Mouse (Mus musculus) adrenal gland, adult 8-10 months (tissue): ENCODE results near the gene Ms4a13. TPM values are rescaled to one million over a fixed set of nuclear protein-coding genes. Genes with fewer than 3 reads are reported as not detected.
"Not testable (repeated sequence)": the region's sequence is repeated elsewhere in the genome, so short reads cannot be mapped to it uniquely, and the experiment has no call there.

Source experiments
- DNase-seq: peaks from one replicate; pipeline ENCODE4 v3.0.0; 2022
- total RNA-seq, 4 experiments: library from RNA; stranded (reverse); gene quantifications; 2 replicates each; pipeline ENCODE4 v1.2.4; 2022

The Ms4a13 gene
- total RNA-seq, result not detected

DNA sequence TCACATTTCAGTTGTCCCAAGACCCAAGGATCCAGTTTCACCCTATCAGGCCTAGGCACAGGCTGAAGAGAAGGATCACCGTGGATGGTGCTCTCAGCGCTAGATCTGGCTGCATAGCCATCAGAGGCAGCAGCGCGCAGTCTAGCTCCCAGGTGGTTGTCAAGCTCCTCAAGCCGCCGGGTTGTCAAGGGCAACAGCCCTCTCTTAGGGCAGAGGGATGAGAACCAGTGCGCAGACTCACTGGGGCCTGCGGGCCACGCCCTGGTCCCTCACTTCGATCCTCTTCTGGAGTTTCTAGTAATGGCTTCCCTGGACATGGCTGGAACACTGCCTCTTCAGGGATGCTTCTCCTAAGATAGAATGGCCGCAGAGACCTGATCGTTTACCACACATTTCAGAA lies at the start of gene Ms4a13:
TSS of gene Ms4a13 (minus strand) at position 192 of the 400 bp plus-strand sequence.
- DNase-seq, result no peak

GRCm38 (mm10) chr19:11244230-11244629 lies 47.7 kb upstream of the Ms4a13 start:
- no peak for DNase-seq

GRCm38 (mm10) chr19:11242560-11242959 lies 46.0 kb upstream of the Ms4a13 start:
- DNase-seq, result no peak

DNA sequence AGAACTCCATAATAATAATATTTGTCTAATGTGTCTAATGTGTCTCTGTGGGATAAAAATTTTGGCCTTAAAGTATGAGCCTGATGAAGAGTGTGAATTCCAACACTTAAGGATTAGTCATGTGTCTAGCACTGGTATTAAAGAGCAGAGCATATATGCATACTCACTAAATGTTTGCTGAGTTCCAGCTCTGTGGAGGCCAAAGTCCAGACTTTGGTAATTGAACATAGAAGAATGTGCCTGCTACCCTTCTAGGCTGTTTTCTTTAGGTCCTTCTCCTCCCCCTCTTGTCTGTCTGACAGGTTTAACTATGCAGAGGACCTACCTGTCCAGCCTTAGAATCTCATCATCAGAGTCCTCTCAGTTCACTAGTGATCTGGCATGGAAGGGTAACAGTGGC lies 39.3 kb upstream of the Ms4a13 start:
- DNase-seq, result no peak

DNA sequence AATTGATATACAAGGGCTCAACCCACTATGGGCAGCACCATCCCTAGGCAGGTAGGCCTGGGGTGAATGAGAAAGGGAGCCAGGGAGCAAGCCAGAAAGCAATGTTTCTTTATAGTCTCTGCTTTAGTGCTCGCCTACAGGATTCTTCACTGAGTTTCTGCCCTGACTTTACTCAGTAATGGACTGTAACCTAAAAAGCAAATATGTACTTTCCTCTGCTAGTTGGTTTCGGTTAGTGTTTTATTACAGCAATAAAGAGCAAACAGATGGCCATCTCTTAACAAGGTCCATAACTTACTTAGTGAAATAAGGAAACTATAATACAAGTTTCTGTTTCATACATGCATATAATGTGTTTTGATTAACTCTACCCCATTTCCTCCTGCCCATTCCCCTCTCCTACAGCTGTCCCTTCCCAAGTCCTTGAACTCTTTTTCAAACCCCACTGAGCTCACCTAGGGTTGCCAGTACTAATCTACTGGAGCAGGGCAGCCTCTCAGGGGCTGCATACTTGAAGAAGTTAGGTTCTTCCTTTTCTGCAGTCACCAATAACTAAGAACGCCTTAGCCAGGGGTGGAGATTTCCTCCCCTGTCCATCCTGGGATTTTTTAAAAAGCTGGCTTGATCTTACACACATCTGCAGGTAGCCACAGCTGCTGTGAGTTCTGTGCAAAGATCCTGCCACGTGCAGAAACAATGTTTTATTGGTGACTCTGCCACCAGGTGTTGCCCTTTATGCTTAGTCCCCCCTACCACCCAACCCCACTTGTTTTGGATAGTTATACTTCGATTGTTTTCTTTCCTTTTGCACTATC lies 38.6 kb upstream of the Ms4a13 start:
- DNase-seq, result no peak

DNA sequence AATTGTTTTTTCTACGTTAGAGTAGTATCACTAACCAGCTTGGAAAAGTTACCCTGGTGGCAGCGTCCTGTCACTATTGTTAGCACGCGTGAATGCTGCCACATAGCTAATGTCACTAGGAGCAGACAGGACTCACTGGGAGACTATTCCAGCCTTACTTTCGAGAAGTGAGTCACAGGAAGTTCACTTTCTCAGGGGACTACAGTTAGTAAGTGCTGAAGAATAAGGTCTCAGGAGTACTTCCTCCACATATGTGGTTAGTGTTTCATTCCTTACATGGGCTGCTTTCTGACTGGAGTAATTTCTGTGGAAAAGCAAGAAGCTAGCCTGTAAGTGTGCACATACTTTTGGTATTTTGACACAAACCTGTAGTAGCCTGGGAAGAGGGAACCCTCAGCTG lies 37.7 kb upstream of the Ms4a13 start:
- no peak for DNase-seq

DNA sequence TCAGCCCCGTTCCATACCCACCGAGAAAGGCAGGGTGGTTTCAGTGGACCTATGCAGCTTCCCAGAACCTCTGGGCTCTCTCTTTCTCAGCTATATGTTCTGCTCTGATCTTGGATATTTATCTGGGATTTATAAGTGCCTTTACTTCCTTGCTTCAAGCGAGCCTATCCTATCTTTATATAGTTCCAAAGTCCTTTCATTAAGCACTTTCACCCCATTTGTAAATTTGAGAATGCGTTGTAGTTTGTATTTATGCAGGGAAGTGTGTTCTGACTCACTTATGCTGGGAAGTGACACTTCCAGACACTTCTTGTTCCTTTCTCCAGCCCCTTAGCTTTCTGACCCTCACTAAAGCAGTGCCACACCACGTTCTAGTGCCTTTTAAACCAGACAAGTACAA lies 35.8 kb upstream of the Ms4a13 start, which contains the start of gene Ms4a12:
TSS of gene Ms4a12 (minus strand) at position 101 of the 400 bp plus-strand sequence.
- no peak for DNase-seq

GRCm38 (mm10) chr19:11192552-11192951 lies 4.0 kb downstream of the Ms4a13 start:
- no peak for DNase-seq

- DNase-seq, result peak; percentile 10
Observed at GRCm38 (mm10) chr19:11184121-11184520, 12.4 kb downstream of the Ms4a13 start.

DNA sequence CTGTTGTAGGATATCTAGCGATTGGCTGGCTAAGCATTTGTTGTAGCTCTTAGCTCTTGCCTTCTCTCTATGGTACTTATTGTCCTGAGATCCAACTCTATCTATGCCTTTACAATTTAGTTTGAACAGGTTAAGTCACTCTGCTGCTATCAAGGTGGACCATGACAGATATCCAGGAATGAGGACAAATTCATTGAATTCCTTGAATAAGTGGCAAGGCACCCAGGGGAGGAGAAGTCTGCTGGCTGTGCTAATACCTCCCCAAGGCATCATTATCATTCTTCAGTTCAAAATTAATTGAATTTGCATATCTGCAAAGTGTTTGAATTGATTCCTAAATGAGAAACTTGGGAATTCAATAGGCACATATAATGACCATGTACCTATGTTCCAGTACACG lies 19.1 kb downstream of the Ms4a13 start:
- no peak for DNase-seq

- no peak for DNase-seq
Observed at GRCm38 (mm10) chr19:11165172-11165571, 31.4 kb downstream of the Ms4a13 start, which contains the start of gene 1700025F22Rik. Gene 1700025F22Rik (minus strand): TSS chr19:11165320.

- not testable (repeated sequence) for DNase-seq
Observed at GRCm38 (mm10) chr19:11157890-11158289, 38.6 kb downstream of the Ms4a13 start.

- no peak for DNase-seq
Observed at GRCm38 (mm10) chr19:11135336-11135735, 61.2 kb downstream of the Ms4a13 start.

DNA sequence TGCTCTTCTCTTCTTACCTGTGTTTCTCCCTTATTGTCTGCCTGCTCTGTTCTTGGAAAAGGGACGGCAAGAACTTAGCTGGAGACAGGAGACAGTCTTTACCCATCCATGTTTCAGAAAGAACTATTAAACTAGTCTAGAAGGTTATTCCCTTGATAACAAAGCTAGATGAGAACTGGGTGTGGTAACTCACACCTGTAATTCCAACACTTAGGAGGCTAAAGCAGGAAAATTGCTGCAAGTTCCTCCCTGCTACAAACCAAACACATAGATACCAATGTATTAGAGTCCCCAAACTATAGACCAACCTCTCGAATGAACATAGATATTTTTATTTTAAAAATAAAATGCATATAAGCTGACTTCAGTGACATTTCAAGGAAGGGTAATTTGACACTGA lies 61.7 kb downstream of the Ms4a13 start:
- DNase-seq, result no peak

DNA sequence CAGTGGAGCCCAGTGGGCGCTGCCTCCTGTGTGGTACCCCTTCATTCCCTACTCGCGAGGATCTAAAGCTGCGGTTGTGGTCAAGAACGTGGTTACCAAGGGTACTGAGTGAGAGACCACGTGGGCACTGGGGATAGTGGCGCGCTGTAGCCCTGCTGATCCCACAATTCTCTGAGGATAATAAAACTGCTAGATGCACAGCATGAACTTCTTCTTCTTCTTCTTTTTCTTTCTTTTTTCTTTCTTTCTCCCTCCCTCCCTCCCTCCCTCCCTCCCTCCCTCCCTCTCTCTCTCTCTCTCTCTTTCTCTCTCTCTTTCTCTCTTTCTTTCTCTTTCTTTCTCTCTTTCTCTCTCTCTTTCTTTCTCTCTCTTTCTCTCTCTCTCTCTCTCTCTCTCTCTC lies 65.8 kb downstream of the Ms4a13 start, which contains the start of gene 1700017D01Rik:
TSS of gene 1700017D01Rik (minus strand) at position 101 of the 400 bp plus-strand sequence.
- not testable (repeated sequence) for DNase-seq

- no peak for DNase-seq
Observed at GRCm38 (mm10) chr19:11129702-11130101, 66.8 kb downstream of the Ms4a13 start.

DNA sequence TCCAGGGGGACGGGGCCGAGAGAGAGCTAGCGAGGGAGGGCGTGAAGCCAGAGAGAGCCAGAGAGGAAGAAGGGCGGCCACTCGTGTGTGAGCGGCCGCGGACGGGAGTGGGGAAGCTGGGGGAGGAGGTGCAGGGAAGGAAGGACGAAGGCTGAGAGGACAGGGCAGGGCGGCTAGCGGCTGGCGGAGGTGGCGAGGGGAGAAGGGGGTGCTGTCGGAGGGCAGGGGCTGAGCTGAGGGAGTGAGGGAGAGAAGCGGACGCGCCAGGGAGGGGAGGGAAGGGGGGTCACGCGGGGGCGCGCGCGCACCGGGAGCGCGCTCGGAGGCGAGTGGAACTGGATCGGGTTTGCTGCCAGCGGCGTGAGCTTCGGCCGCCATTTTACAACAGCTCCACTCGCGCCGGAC lies 75.5 kb downstream of the Ms4a13 start:
- not testable (repeated sequence) for DNase-seq

Other genes starting within 250 kb of the Ms4a13 start
- gene Ccdc86, start 247.5 kb downstream of the Ms4a13 start, total RNA-seq, result 10 to 100 TPM; 13.6 to 20.2 (median 17.0) TPM
- gene Ms4a10, start 222.1 kb downstream of the Ms4a13 start, total RNA-seq, result 10 to 100 TPM in 2 of 4 experiments, 1 to 10 TPM in 1, not detected in 1; 1.1 to 60.0 (median 24.4) TPM
- not detected for gene Ms4a15, start 203.5 kb downstream of the Ms4a13 start, total RNA-seq
- not detected for gene Ms4a18, start 178.7 kb downstream of the Ms4a13 start, total RNA-seq
- 1 to 10 TPM; 4.5 to 6.1 (median 5.1) TPM for gene Ms4a8a, start 115.6 kb downstream of the Ms4a13 start, total RNA-seq
- not detected for gene 1700017D01Rik, start 65.9 kb downstream of the Ms4a13 start, total RNA-seq
- gene 1700025F22Rik, start 31.4 kb downstream of the Ms4a13 start, total RNA-seq, result not detected
- under 1 TPM in 1 of 4 experiments, not detected in 3; 0.22 TPM for gene Ms4a12, start 35.7 kb upstream of the Ms4a13 start, total RNA-seq
- gene Ms4a1, start 69.5 kb upstream of the Ms4a13 start, total RNA-seq, result under 1 TPM; 0.38 to 0.89 (median 0.56) TPM
- gene Ms4a5, start 87.1 kb upstream of the Ms4a13 start, total RNA-seq, result not detected
- gene Ms4a14, start 117.7 kb upstream of the Ms4a13 start, total RNA-seq, result under 1 TPM; 0.07 to 0.43 (median 0.25) TPM
- 10 to 100 TPM in 2 of 4 experiments, 1 to 10 TPM in 2; 1.6 to 14.0 (median 7.6) TPM for gene Ms4a7, start 139.4 kb upstream of the Ms4a13 start, total RNA-seq
- 1 to 10 TPM; 3.0 to 8.9 (median 8.4) TPM for gene Ms4a4a, start 178.8 kb upstream of the Ms4a13 start, total RNA-seq
- gene Ms4a4c, start 208.0 kb upstream of the Ms4a13 start, total RNA-seq, result 1 to 10 TPM in 2 of 4 experiments, under 1 TPM in 2; 0.40 to 3.5 (median 0.93) TPM
- gene Ms4a4b, start 246.8 kb upstream of the Ms4a13 start, total RNA-seq, result 1 to 10 TPM in 3 of 4 experiments, under 1 TPM in 1; 0.66 to 3.0 (median 1.5) TPM